Mouse (Mus musculus) ES-Bruce4 (cell line): ENCODE results near the gene Smok3c.

Source experiments
- CTCF ChIP-seq: IDR thresholded peaks from one replicate; pipeline ENCODE4 v1.8.1; 2011; ENCODE audit warnings: low read depth, low read length
- EP300 ChIP-seq: IDR thresholded peaks from 2 replicates; pipeline ENCODE4 v1.6.1; 2011; ENCODE audit warnings: low read depth, low read length; ENCODE audit not compliant: insufficient read depth

DNA sequence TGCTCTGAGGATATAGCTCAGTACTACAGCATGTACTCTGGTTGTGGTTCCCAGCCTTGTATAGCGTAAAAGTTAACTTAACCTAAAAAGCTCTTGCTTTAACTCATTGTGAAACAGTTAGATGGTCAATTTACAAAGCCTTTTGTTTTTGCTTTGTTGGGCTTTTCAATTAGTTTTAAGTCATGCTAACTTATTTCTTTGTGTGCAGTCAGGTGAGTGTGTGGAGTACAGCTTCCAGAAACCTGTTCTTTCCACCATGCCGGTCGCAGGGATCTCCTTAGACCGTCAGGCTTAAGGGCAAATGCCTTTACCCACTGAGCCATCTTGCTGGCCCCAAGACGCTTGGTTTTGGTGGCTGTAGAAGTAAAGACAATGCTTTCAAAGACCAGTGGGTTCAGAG lies 37.7 kb downstream of the Smok3c start:
- TF ChIP-seq EP300 = peak; percentile 68
- no peak for TF ChIP-seq CTCF
